Mouse (Mus musculus) lung, postnatal 10 days (tissue): ENCODE measurements around the gene Pde10a.
A peak's percentile ranks its signal among the peaks of the same experiment; 100 is the strongest.

Source experiments
- DNase-seq: peaks from one replicate; pipeline ENCODE4 v3.0.0; 2021

Pde10a gene

DNA sequence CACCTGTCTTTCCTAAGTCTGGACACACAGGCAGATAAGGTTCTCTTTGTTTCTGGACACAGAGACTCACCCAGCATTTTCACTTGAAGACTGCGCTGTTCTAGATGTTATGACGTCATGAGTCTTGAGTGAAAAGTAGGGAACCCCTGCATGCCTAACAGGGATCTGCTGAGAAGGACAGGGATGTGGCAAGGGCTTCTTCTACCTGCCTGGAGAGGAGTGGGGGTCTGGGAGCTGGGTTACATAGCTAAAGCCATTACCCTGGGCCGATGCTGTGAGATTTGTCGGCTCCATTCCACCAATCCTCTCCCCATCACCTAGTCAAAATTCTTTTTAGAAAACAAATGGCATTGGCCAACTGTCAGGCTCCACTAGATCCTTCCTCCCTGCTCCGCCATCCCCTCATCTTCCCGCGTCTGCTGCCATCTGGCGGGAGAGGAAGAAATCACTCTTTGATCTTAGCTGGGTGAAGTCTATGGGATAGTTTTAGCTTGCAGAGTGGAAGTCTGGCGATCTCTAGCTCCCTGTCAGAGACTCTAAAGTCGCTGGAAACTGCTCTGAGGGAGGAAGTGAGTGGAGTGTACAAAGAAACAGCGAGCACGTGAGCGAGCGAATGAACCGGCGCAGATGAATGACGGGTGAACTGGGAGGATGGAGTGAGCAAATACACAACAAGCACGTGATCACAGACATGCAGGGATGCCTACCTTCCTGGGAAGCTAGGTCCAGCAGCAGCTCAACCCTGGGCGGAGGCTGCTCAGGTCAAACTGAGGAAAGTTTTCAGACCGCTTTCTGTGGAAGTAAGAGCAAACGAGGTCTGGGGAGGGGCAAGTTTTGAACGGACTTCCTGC is 67.5 kb downstream of the Pde10a start:
- DNase-seq = peak; percentile 83

- peak; percentile 71 for DNase-seq
Measured at GRCm38 (mm10) chr17:8597790-8598189, 72.6 kb downstream of the Pde10a start.

DNA sequence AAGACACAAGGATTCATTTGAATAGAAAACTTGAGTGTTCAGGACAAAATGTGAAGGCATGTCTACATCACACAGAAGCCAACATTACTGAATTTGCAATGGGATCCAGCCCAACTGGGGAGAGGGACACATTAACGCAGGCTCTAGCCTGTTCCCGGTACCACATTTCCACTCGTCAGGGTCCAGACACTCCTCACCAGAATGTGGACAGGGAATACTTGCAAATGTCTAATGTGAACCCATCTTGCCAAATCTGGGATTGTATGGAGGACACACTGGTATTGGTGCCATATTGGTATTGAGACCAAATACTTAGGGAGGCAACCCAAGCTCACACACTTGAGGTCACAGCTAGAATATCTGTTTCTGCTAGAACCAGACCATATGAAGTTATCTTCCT is 77.8 kb downstream of the Pde10a start:
- DNase-seq = no peak

- DNase-seq = no peak
Measured at GRCm38 (mm10) chr17:8605921-8606320, 80.7 kb downstream of the Pde10a start.

- DNase-seq = no peak
Measured at GRCm38 (mm10) chr17:8606695-8607094, 81.5 kb downstream of the Pde10a start.

- no peak for DNase-seq
Measured at GRCm38 (mm10) chr17:8611916-8612315, 86.7 kb downstream of the Pde10a start.

- DNase-seq = peak; percentile 85
Measured at GRCm38 (mm10) chr17:8613882-8614551, 88.8 kb downstream of the Pde10a start.

GRCm38 (mm10) chr17:8620346-8620745 is 95.2 kb downstream of the Pde10a start:
- DNase-seq = no peak

GRCm38 (mm10) chr17:8621105-8621504 is 95.9 kb downstream of the Pde10a start:
- DNase-seq = peak; percentile 25

DNA sequence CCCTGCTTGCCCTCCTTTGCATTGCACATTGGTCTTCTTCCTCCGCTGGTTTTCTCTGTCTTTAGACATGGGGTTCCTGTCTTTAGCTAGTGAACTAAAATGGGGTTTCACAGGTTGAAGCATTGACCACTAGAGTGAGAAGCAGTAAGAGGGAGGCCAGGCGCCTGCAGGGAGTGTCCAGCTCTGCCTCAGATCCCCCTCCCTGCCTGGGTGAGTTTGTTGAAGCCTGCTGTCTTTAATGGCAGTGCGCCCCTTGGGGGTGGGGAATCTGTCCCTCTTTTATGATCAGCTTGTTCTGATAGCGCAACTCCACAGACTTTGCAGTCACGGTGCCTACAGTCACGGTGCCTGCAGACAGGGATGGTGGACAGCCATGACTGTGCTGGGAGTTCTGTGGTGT is 96.7 kb downstream of the Pde10a start:
- DNase-seq = no peak

DNA sequence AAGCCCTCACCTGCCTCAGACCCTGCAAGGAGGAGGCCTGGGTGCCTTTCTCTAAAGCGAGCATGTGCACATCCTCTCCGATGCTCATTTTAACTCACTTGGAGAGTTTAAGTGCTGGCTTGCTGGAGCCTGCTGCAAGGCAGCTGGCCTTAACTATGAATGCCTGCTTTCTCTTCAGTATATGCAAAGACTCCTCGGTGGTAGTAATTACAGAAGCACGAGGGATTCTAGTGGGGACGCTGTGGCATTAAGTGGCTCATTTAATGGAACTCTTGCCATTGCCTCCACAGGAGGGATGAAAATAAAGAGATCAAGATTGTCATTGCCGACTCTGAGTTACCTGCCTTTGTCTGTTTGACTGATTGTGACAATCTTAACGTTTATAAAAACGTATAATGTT is 101.2 kb downstream of the Pde10a start:
- no peak for DNase-seq

- DNase-seq = no peak
Measured at GRCm38 (mm10) chr17:8631701-8632100, 106.5 kb downstream of the Pde10a start.

DNA sequence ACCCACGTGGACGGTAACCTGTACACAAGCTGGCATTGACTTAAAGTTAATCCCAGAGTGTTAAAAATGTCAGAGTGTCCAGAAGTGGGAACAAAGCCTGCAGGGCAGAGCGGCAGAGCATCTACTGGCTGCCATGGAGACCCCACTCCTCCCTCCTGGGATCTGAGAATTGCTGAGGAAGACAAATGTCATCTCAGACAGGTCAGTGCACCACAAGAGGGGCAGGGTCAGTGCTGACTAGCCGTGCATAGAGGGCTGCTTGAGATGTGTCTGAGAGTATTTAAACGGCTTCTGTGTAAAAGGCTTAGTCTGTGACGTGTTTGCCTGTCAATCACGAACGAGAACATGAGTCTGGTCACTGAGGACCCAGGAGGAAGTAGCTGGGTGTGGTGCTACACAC is 108.4 kb downstream of the Pde10a start:
- DNase-seq = no peak

DNA sequence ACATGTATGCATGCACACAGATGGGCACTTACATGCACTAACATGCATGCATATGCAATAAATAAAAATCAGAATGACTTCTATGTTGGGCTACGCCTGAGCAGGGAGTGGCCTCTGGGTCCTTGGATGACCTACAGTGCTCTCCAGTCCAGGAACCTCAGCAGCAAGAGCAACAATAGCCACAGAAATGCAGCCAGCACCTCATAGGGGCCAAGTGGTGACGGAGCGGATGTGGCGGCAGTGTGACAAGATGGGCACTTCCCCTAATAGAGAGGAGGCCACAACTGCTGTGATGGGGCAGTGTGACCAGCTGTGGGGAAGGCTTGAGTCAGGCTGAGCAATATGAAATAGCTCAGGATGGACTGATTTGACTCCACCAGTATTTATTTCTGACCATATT is 109.3 kb downstream of the Pde10a start:
- no peak for DNase-seq

DNA sequence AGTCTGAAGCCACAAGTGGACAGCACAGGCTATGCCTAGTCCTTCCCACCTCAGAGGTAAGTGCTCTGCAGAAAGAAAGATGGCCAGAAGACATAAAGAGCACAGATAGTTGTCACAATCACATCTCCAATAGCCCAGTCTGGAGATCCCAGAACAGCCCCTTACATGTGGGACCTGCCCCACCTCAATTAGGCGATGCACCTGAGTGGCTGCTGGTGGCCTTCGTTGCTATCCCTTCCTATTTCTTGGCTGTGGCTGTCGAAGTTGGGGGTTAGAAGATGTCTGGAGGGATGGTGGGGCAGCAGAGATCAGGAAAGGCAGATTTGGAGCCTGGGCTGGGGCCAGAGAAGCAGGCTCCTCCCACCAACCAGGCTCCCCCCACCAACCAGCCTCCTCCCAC is 111.1 kb downstream of the Pde10a start:
- no peak for DNase-seq

DNA sequence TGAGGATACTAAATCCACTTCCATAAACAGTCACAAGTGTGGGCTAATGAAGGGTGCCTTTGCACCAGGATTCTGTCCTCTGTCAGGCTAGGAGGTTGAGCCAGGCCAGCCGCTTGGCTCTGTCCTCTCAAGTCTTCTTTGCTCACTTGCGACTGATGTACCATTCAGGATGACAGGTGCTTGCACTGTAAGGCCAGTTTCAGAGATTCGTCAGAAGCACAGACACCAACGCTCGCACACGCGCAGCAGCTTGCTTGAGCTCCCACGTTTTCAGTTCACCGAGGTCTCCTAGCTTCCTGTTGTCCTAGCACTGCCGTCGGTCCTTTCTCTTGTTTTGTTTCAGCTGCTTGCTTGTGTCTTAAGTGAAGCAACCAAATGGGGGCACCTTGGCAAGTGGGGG is 111.5 kb downstream of the Pde10a start:
- DNase-seq = no peak

GRCm38 (mm10) chr17:8637181-8637580 is 112.0 kb downstream of the Pde10a start:
- DNase-seq = no peak

DNA sequence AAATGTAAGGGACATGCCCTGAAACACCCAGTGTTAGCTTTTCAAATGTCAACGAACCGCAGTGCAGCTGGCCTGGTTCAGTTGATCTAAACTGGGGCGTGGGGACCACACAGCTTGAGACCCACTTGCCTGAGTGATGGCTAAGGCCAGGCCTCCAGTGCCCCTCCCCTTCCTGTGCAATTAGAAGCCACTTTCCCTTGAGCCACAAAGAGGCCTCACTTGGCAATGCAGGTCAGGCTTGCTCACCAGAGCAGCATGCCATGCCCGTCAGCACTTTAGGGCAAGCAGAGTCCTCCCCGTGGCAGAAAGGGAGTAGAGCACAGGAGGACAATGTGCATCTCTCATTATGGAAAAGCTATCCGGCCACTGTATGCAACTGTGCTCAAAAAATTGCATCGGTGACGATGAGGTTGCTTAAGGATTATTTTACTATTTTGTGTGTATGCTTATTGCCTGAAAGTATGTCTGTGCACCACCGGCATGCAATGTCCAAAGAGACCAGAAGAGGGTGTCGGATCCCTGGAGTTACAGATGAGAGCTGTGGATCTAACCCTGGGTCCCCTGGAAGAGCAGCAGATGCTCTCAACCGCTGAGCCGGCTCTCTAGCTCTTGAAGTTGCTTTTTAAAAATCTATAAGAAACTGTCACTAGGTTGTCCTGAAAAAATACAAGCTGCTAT is 114.7 kb downstream of the Pde10a start:
- no peak for DNase-seq

DNA sequence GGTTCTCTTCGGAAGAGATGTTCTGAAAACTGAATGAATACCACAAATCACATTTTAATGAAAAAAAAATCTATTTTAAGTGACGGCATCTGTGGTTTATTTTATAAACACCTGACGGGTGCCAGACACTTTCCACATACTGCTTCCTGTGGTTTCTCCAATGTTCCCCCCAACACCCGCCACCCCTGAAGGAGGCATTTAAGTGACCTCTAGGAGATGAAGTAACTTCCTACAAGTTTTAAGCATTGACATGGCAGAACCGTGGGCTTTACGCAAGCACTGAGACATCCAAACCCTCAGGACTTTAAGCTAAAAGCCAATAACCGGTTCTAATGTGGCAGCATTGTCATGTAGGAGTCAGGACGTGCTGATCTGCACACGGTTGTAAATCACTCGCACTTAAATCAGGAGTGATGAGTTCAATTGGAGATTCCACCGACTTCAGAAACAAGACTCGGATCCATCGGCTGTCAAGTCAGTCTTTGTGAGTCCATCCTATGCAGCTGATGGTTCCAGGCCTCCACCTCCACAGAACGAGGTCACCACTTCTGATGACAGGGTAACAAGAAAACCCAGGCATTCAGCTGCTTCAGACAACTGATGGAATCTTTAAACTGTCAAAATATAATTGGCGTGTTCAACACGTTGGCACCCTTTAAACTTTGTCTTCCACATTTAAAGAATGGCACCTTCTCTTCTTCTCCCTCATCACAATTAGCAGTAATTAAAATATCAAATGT is 115.7 kb downstream of the Pde10a start:
- DNase-seq = no peak

DNA sequence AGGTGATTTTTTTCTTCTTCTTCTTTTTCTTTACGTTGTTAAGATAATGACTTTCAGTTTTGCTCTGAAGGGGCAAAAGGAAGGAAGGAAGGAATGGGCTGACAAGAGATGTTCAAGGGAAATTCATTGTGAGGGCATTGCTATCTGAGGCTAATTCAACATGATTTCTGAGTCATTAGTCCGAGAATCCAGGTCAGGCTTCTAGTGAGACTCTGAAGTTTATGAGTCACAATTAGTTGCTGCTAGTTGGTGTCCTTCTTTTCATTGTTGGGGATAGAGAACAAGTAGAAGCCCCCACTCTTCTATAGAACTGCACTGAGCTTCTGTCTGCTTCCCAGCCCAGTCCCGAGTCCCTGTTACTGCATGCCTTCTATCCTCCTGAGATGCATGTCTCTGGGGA is 116.3 kb downstream of the Pde10a start:
- no peak for DNase-seq

DNA sequence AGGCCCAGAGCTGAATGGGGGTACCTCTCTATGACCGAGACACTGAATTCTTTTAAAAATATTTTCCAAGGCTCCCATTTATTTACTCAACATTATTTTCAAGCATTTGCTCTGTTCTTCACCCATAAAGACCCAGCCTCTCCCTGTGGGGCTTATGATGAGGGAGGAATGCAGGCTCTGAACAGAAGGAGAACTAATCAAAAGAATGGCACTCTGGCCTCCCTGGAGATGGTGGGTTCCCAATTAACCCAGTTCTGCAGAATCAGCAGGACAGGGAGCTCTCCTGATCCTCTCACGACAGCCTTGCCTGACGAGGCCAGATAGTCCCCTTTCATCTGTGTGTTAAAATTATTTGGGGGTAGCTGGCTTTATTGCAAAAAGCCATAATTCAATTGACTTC is 117.2 kb downstream of the Pde10a start:
- no peak for DNase-seq

- no peak for DNase-seq
Measured at GRCm38 (mm10) chr17:8647372-8647871, 122.2 kb downstream of the Pde10a start.

- no peak for DNase-seq
Measured at GRCm38 (mm10) chr17:8648310-8648709, 123.1 kb downstream of the Pde10a start.
